Mouse (Mus musculus) ES-E14 (cell line): Measurements from ENCODE around the gene 1190005I06Rik.

ENCODE experiments used
- CHD2 ChIP-seq: IDR thresholded peaks from 2 replicates; pipeline ENCODE4 v1.6.1; 2014; ENCODE audit warnings: mild to moderate bottlenecking, low read depth, low read length, inconsistent platforms
- HCFC1 ChIP-seq: IDR thresholded peaks from 2 replicates; pipeline ENCODE4 v1.6.1; 2012; ENCODE audit warnings: low read length, inconsistent platforms, borderline replicate concordance; ENCODE audit not compliant: insufficient read depth
- MAFK ChIP-seq: IDR thresholded peaks from 2 replicates; pipeline ENCODE4 v1.6.1; 2014; ENCODE audit warnings: mild to moderate bottlenecking, low read depth, low read length, inconsistent platforms; ENCODE audit not compliant: insufficient read depth
- ZC3H11A ChIP-seq: IDR thresholded peaks from 2 replicates; pipeline ENCODE4 v1.6.1; 2012; ENCODE audit warnings: low read depth, mild to moderate bottlenecking, inconsistent platforms, low read length, borderline replicate concordance

DNA sequence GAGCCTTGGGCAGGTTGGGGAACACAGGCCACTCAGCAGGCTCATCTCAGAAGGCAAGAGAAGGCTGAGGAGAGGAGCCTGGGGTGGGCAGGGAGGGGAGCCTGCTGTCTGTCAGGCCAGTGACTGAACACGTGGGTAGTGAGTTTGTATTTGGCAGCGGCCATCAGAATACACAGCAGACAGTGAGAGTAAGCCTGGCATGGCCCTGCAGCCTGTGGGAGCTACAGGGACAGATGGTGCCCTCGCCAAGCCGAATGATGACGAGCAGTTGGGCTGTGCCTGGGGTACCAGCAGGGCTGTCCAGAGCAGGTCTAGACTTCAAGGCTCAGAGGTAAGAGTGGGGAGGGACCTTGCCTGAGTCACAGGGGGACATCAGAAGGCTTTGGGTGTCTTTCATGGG lies 20.1 kb downstream of the 1190005I06Rik start:
- TF ChIP-seq HCFC1 (no peak), ZC3H11A (no peak), CHD2 (no peak), MAFK (no peak)
